Mouse (Mus musculus) testis, adult 2 months (tissue): ENCODE measurements at regions not wholly inside any gene's neighbourhood (a gene's known extent, or its start where the extent isn't known, plus 50 kb on each side); places are given as distances from the start of the nearest gene placed in this dataset.

Experiments used
- H3K27ac ChIP-seq: fragments of 200-500 bp; 2 replicates; pipeline ENCODE4 v1.5.1; 2012; ENCODE audit warnings: low read depth, low read length; ENCODE audit not compliant: control insufficient read depth, insufficient read depth
- H3K27me3 ChIP-seq: fragments of 200-500 bp; 2 replicates; pipeline ENCODE4 v1.6.1; 2012; ENCODE audit warnings: mild to moderate bottlenecking, low read length, moderate library complexity; ENCODE audit not compliant: control insufficient read depth, insufficient read depth
- H3K36me3 ChIP-seq: fragments of 200-500 bp; 2 replicates; pipeline ENCODE4 v1.6.1; 2012; ENCODE audit warnings: mild to moderate bottlenecking, low read length; ENCODE audit not compliant: control insufficient read depth, insufficient read depth
- H3K4me1 ChIP-seq: fragments of 200-500 bp; 2 replicates; pipeline ENCODE4 v1.6.1; 2012; ENCODE audit warnings: low read length; ENCODE audit not compliant: control insufficient read depth, insufficient read depth
- H3K4me3 ChIP-seq: fragments of 200-500 bp; 2 replicates; pipeline ENCODE4 v1.5.1; 2012; ENCODE audit warnings: low read depth, mild to moderate bottlenecking, low read length, moderate library complexity, mixed read lengths; ENCODE audit not compliant: control insufficient read depth
- CTCF ChIP-seq: fragments of 200-500 bp; IDR thresholded peaks from 2 replicates; pipeline ENCODE4 v1.5.1; 2012; ENCODE audit warnings: low read depth, mild to moderate bottlenecking, inconsistent platforms, low read length, moderate library complexity; ENCODE audit not compliant: control insufficient read depth, insufficient read depth, insufficient replicate concordance
- POLR2A ChIP-seq: fragments of 200-500 bp; IDR thresholded peaks from 2 replicates; pipeline ENCODE4 v1.6.1; 2012; ENCODE audit warnings: low read depth, mild to moderate bottlenecking, inconsistent platforms, low read length, moderate library complexity; ENCODE audit not compliant: control insufficient read depth

- Histone ChIP-seq H3K27me3 (no peaks in the 10 kb centered on the region; the same call in 1 of the 2 replicates), H3K4me3 (no peak overlapping the region), H3K4me1 (no peaks in the 10 kb centered on the region; the same call in 1 of the 2 replicates), H3K36me3 (no peaks in the 10 kb centered on the region), H3K27ac (no peak overlapping the region)
- TF ChIP-seq CTCF: no peak
- TF ChIP-seq POLR2A: no peak
These were observed 274.3 kb downstream of the Rwdd3 start for GRCm38 (mm10) chr3:120897221-120897620.

DNA sequence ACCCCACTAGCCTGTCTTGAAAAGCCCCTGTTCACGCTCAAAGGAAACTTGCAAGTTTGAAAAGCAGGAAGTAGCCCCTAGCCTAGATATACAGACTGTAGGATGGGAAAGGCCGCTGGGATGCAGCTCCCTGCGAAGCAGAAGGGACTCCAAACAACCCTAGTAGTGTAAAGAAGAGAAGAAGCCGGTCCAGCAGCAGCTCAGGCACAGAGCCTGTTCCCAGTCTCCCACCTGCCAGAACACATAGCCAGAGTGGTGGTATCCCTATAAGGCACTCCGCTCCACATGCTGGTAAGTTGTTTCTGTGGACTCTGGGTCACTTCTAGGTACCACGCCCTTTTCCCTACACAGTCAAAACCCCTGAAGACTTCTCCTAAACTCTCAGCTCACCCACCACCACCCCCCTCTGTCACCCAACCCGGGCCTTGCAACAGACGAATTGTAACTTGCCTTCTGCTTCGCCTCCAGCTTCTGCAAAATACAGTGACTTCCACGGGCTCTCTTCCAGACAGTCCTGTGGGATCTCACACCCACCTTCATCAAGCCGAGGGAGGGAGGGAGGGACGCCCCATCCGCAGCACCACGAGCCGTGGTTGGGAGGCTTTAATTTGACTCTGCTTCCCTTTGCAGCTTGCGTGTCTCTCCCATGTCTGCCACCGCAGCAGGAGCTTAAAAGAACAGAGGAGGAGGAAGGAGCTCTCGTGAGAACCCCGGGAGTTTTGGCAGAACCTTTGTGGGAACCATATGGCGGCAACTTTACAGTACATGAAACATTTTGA is 285.2 kb downstream of the Rwdd3 start:
- Histone ChIP-seq H3K4me1 (no peaks in the 10 kb centered on the region), H3K36me3 (no peaks in the 10 kb centered on the region), H3K27ac (no peak overlapping the region), H3K27me3 (no peaks in the 10 kb centered on the region), H3K4me3 (no peak overlapping the region)
- TF ChIP-seq CTCF (no peak), POLR2A (no peak)

- H3K36me3 ChIP-seq: no peaks in the 10 kb centered on the region
- TF ChIP-seq POLR2A (no peak), CTCF (no peak)
- H3K4me1 ChIP-seq: no peaks in the 10 kb centered on the region
- no peak overlapping the region for H3K27ac ChIP-seq
- no peak overlapping the region for H3K4me3 ChIP-seq
- no peaks in the 10 kb centered on the region for H3K27me3 ChIP-seq
These were observed 286.1 kb downstream of the Rwdd3 start for GRCm38 (mm10) chr3:120885401-120885800.

- no peak overlapping the region for H3K27ac ChIP-seq
- H3K36me3 ChIP-seq: no peaks in the 10 kb centered on the region
- no peak overlapping the region for H3K4me3 ChIP-seq
- H3K4me1 ChIP-seq: no peaks in the 10 kb centered on the region
- no peaks in the 10 kb centered on the region for H3K27me3 ChIP-seq
- TF ChIP-seq CTCF: no peak
- no peak for TF ChIP-seq POLR2A
These were observed 287.3 kb downstream of the Rwdd3 start for GRCm38 (mm10) chr3:120884189-120884588.

- TF ChIP-seq POLR2A (no peak), CTCF (no peak)
- Histone ChIP-seq H3K4me3 (no peak overlapping the region), H3K27me3 (no peaks in the 10 kb centered on the region), H3K27ac (no peak overlapping the region), H3K4me1 (no peaks in the 10 kb centered on the region), H3K36me3 (no peaks in the 10 kb centered on the region)
These were observed 287.8 kb downstream of the Rwdd3 start for GRCm38 (mm10) chr3:120883650-120884049.

DNA sequence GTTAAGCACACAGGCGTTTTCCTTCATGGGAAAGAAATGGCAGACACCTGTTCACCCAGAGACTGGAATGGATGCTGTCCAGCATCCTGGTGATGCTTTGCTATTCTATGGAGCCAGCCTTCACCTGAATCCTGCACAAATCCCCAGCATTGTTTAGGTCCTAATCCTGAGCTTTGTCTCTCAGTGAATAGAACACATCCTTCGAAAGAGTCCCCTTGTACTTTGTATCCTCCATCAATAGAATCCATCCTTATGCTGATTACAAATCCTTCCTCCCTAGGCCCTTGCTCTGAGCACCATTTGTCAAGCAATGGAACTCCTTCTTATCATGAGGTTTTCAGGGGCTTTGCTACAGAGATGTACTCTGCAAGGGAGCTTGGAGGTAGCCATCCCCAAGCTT is 292.1 kb downstream of the Rwdd3 start:
- Histone ChIP-seq H3K4me3 (no peak overlapping the region), H3K4me1 (no peaks in the 10 kb centered on the region), H3K36me3 (no peaks in the 10 kb centered on the region), H3K27me3 (no peaks in the 10 kb centered on the region), H3K27ac (no peak overlapping the region)
- no peak for TF ChIP-seq CTCF
- TF ChIP-seq POLR2A: no peak

- no peaks in the 10 kb centered on the region for H3K36me3 ChIP-seq
- TF ChIP-seq CTCF (no peak), POLR2A (no peak)
These were observed 295.8 kb downstream of the Rwdd3 start for GRCm38 (mm10) chr3:120875740-120876139.

GRCm38 (mm10) chr3:120865036-120865435 is 306.5 kb downstream of the Rwdd3 start:
- Histone ChIP-seq H3K27ac (no peak overlapping the region), H3K27me3 (no peaks in the 10 kb centered on the region), H3K4me3 (no peak overlapping the region), H3K36me3 (no peaks in the 10 kb centered on the region), H3K4me1 (no peaks in the 10 kb centered on the region)
- no peak for TF ChIP-seq POLR2A
- no peak for TF ChIP-seq CTCF

More at GRCm38 (mm10) chr3:120875740-120876139, 295.8 kb downstream of the Rwdd3 start:
- no peaks in the 10 kb centered on the region for H3K27me3 ChIP-seq
- H3K4me3 ChIP-seq: no peak overlapping the region
- H3K4me1 ChIP-seq: no peaks in the 10 kb centered on the region
- H3K27ac ChIP-seq: no peak overlapping the region
